Mouse (Mus musculus) liver, embryonic 13.5 days (tissue): Measurements from ENCODE around the gene Grik3. TPM values are rescaled to one million over a fixed set of nuclear protein-coding genes. Genes with fewer than 3 reads are reported as not detected.

Experiments used
- ATAC-seq: fragments of 200-750 bp; cut with Nextera tagmentation; 2 replicates; pipeline ENCODE4 v1.8.0; 2017; ENCODE audit warnings: low read depth, mild to moderate bottlenecking, moderate number of reproducible peaks, moderate library complexity
- DNase-seq: peaks from one replicate; pipeline ENCODE4 v3.0.0; 2022
- H3K27ac ChIP-seq: fragments of 300-500 bp; sonication (generic); 2 replicates; pipeline ENCODE4 v1.5.1; 2015; ENCODE audit warnings: moderate library complexity, mild to moderate bottlenecking, inconsistent platforms
- H3K27me3 ChIP-seq: fragments of 300-500 bp; sonication (generic); 2 replicates; pipeline ENCODE4 v1.6.1; 2015; ENCODE audit warnings: mild to moderate bottlenecking, inconsistent platforms
- H3K36me3 ChIP-seq: fragments of 300-500 bp; sonication (generic); 2 replicates; pipeline ENCODE4 v1.6.1; 2015; ENCODE audit warnings: mild to moderate bottlenecking, inconsistent platforms
- H3K4me1 ChIP-seq: fragments of 300-500 bp; sonication (generic); replicated peaks from 2 replicates; pipeline ENCODE4 v1.6.1; 2015; ENCODE audit warnings: inconsistent platforms
- H3K4me2 ChIP-seq: fragments of 300-500 bp; sonication (generic); 2 replicates; pipeline ENCODE4 v1.6.1; 2015; ENCODE audit warnings: inconsistent platforms, mild to moderate bottlenecking, moderate library complexity
- H3K4me3 ChIP-seq: fragments of 300-500 bp; sonication (generic); replicated peaks from 2 replicates; pipeline ENCODE4 v1.5.1; 2015; ENCODE audit warnings: mild to moderate bottlenecking, inconsistent platforms
- H3K9ac ChIP-seq: fragments of 300-500 bp; sonication (generic); 2 replicates; pipeline ENCODE4 v1.6.1; 2015; ENCODE audit warnings: mild to moderate bottlenecking, inconsistent platforms
- H3K9me3 ChIP-seq: fragments of 300-500 bp; sonication (generic); replicated peaks from 2 replicates; pipeline ENCODE4 v1.6.1; 2016; ENCODE audit warnings: inconsistent platforms
- WGBS: fragments of 180-500 bp; shearing (Covaris S2); methylation state at CpG from one replicate; pipeline ENCODE4 v1.1.7; 2015; ENCODE audit not compliant: insufficient replicate concordance; 5-methylcytosine and 5-hydroxymethylcytosine counted together
- polyA plus RNA-seq: library from polyadenylated mRNA; unstranded; fragments of >200 nt; fragmentation: Nextera tagmentation; extraction: Ambion mirVana; gene quantifications from 2 replicates; pipeline ENCODE4 v1.2.1, GENCODE M21; 2015

Grik3 gene
- polyA plus RNA-seq, 1 experiment from 2014 or later = 0.01 TPM

- H3K9me3 ChIP-seq = no peaks in the 10 kb centered on the region
- ATAC-seq (no peak), DNase-seq (no peak)
- H3K27me3 ChIP-seq = no peaks in the 10 kb centered on the region
- WGBS = 67% methylated on average over 9 of the region's 9 CpGs
- H3K36me3 ChIP-seq = no peaks in the 10 kb centered on the region
- H3K9ac ChIP-seq = no peak overlapping the region
- no peak overlapping the region for H3K4me2 ChIP-seq
- no peaks in the 10 kb centered on the region for H3K4me1 ChIP-seq
- H3K4me3 ChIP-seq = no peak overlapping the region
- H3K27ac ChIP-seq = no peak overlapping the region
Observed at GRCm38 (mm10) chr4:125553754-125554153, 63.3 kb downstream of the Grik3 start.

DNA sequence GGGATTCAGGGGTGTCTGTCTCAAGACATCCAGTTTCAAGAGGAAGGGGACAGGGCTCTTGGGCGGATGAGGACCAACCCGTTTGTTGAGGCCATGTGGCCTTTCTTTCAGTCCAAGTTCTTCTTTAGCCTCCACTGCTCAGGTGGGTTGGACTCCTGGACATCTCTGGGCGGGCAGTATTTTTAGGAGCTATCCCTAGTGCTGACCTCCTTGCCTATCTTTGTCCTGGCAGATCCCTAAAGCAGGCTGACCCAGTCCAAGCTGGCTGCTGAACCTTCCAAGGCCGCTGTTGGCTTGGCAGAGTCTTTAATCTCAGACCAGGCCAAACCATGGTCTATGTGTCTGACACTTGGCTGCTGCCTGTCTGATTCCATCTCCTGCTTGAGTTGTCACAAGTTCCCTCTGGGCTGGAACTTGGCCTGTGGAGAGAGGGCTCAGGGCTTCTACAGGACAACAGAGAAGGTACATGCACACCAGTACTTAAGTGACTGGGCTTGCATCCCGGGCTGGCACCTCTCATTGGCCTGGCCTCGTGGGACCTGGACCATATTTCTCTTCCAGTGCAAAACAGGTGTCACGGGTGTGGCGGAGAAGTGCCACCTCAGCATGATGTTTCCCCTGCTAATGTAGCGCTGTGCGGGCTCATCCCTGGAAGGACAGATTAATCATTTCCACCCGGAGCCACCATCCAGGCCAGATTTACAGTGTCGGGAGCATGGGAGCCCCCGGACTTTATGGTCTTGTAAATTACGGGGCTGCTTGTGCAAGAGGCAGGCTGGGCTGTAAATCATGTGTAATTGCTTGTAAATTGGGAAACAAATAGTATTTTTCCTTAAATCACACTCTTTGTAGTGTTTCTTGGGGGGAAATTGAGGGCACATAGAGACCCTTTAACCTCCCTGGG lies 66.2 kb downstream of the Grik3 start:
- H3K27me3 ChIP-seq = no peaks in the 10 kb centered on the region
- no peak for ATAC-seq
- DNase-seq = no peak
- H3K4me3 ChIP-seq = no peak overlapping the region
- H3K36me3 ChIP-seq = no peaks in the 10 kb centered on the region
- no peak overlapping the region for H3K4me2 ChIP-seq
- no peak overlapping the region for H3K9ac ChIP-seq
- no peaks in the 10 kb centered on the region for H3K9me3 ChIP-seq
- no peak overlapping the region for H3K27ac ChIP-seq
- H3K4me1 ChIP-seq = no peaks in the 10 kb centered on the region
- 68% methylated on average over 14 of the region's 14 CpGs for WGBS

DNA sequence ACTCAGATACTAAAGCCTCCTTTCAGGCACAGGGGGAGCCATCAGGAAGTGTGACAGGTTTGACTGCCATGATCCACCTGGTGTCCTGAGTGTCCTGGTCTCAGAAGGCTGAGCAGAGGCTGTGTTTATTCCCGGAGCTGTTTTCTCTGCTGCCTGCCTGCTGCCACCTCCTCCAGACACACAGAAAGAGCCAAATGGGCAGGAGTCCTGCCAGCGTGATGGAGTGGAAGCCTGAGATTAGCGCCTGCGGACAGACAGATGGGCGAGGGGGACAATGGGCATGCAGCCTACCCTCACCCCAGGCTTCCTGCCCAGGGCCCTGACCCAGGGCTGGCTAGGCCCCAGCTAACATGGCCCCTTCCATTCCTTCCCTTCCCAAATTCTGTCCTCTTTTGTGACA lies 69.1 kb downstream of the Grik3 start:
- WGBS = 46% methylated on average over 5 of the region's 5 CpGs
- no peak overlapping the region for H3K4me3 ChIP-seq

GRCm38 (mm10) chr4:125560806-125561205 lies 70.3 kb downstream of the Grik3 start:
- Histone ChIP-seq H3K4me2 (no peak overlapping the region), H3K4me1 (no peaks in the 10 kb centered on the region), H3K36me3 (no peaks in the 10 kb centered on the region), H3K9me3 (no peaks in the 10 kb centered on the region), H3K27me3 (no peaks in the 10 kb centered on the region), H3K27ac (no peak overlapping the region), H3K9ac (no peak overlapping the region), H3K4me3 (no peak overlapping the region)
- no peak for ATAC-seq
- WGBS = 20% methylated on average over 2 of the region's 2 CpGs
- DNase-seq = no peak

More for the DNA sequence above, 69.1 kb downstream of the Grik3 start:
- Histone ChIP-seq H3K36me3 (no peaks in the 10 kb centered on the region), H3K4me2 (no peak overlapping the region), H3K27me3 (no peaks in the 10 kb centered on the region), H3K27ac (no peak overlapping the region), H3K9me3 (no peaks in the 10 kb centered on the region), H3K9ac (no peak overlapping the region), H3K4me1 (no peaks in the 10 kb centered on the region)
- ATAC-seq (no peak), DNase-seq (no peak)

DNA sequence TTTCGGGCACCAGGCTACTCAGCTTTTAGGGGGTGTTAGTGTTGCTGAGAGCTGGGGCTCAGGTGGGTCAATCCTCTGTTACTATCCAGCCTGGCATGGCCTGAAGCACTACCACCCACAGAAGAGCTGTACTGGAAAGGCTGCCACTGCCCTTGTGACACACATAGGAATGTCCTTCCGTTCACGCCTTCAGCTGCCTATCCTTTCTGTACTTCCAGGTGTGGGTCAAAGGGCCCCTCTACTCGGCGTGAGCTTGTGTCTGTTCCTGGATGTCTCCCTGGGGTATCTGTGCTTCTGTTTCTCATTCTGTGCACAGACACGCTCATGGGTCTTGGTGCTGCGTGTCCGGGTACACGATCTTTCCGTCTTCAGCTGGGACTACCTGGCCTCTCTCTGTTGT lies 73.1 kb downstream of the Grik3 start:
- Histone ChIP-seq H3K36me3 (no peaks in the 10 kb centered on the region), H3K4me3 (no peak overlapping the region), H3K9me3 (no peaks in the 10 kb centered on the region), H3K9ac (no peak overlapping the region), H3K27me3 (no peaks in the 10 kb centered on the region; the same call in 1 of the 2 replicates), H3K4me1 (no peaks in the 10 kb centered on the region), H3K4me2 (no peak overlapping the region), H3K27ac (no peak overlapping the region)
- no peak for DNase-seq
- ATAC-seq = no peak
- WGBS = 76% methylated on average over 10 of the region's 10 CpGs

- DNase-seq (no peak), ATAC-seq (no peak)
- H3K4me1 ChIP-seq = no peaks in the 10 kb centered on the region
- 53% methylated on average over 17 of the region's 17 CpGs for WGBS
- no peaks in the 10 kb centered on the region for H3K9me3 ChIP-seq
- no peaks in the 10 kb centered on the region for H3K36me3 ChIP-seq
- no peak overlapping the region for H3K27ac ChIP-seq
- H3K27me3 ChIP-seq = no peaks in the 10 kb centered on the region; the same call in 1 of the 2 replicates
- H3K4me3 ChIP-seq = no peak overlapping the region
- no peak overlapping the region for H3K9ac ChIP-seq
- no peak overlapping the region for H3K4me2 ChIP-seq
Observed at GRCm38 (mm10) chr4:125564008-125564710, 73.7 kb downstream of the Grik3 start.

DNA sequence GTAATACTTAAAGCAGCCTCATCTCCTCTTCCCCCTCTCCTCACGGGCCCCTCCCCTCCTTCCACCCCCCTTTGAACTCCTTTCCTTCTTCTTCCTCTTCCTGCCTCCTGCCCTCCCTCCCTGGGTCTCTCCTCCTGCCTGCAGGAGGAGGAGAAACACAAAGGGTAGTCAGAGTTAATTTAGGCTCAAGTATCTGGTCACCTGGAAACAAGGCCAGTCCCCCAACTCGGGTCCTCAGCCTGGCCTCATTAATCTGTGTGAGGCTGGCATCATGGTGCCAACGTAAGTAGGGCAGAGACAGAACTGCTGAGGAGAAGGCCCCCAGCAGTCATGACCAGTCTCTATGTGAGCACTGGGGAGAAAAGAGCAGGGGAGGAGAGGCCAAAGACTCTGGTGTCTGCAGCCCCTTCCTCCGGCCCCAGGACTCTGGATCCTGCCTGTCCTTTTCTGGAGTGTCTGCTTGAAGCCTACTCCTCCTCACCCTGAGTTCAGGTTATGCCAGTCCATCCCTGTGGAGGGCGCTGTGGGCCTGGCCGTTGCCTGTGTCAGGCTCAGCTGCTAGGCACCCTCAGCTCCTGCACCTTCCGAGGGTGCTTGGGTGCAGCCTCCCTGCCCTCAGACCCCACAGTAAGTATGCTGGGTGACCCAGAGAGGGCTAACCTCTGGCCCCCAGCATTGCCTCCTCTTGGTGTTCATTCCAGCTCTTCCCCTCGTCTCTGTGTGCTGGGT lies 75.4 kb downstream of the Grik3 start:
- no peaks in the 10 kb centered on the region for H3K9me3 ChIP-seq
- no peaks in the 10 kb centered on the region for H3K4me1 ChIP-seq
- no peak overlapping the region for H3K9ac ChIP-seq
- no peaks in the 10 kb centered on the region for H3K36me3 ChIP-seq
- 35% methylated on average over 7 of the region's 8 CpGs for WGBS
- DNase-seq = no peak
- H3K4me2 ChIP-seq = no peak overlapping the region
- H3K4me3 ChIP-seq = no peak overlapping the region
- H3K27me3 ChIP-seq = no peaks in the 10 kb centered on the region; the same call in 1 of the 2 replicates
- H3K27ac ChIP-seq = no peak overlapping the region
- no peak for ATAC-seq

DNA sequence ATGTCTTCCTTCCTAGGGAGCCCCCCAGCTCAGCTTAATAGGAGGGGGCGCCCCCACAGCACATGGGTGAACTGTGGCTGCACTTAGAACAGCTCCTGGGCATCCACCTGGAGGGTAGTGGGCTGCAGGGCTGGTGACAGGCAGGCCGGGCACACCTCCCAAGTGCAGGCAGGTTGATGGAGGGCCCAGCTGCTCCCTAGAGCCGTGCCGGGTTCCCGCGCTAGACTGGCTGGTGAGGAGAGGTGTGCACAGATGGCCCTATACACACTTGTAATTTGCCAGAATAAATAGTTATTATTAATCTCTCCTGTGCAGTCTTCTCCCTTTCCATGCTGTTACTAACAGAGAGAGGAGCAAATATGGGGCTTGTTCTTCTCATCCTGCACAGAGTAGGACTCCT lies 77.7 kb downstream of the Grik3 start:
- H3K4me2 ChIP-seq = no peak overlapping the region
- no peak overlapping the region for H3K4me3 ChIP-seq
- ATAC-seq = no peak
- H3K4me1 ChIP-seq = no peaks in the 10 kb centered on the region
- H3K9me3 ChIP-seq = no peaks in the 10 kb centered on the region
- DNase-seq = no peak
- 71% methylated on average over 6 of the region's 6 CpGs for WGBS
- H3K36me3 ChIP-seq = no peaks in the 10 kb centered on the region
- H3K27me3 ChIP-seq = peaks cover 10% of the 10 kb centered on the region
- H3K9ac ChIP-seq = no peak overlapping the region
- H3K27ac ChIP-seq = no peak overlapping the region

- H3K4me1 ChIP-seq = no peaks in the 10 kb centered on the region
- no peak overlapping the region for H3K27ac ChIP-seq
- no peak for DNase-seq
- peaks cover 20% of the 10 kb centered on the region for H3K27me3 ChIP-seq
- no peak for ATAC-seq
- 25% methylated on average over 12 of the region's 12 CpGs for whole genome bisulfite sequencing
- no peak overlapping the region for H3K4me2 ChIP-seq
- H3K4me3 ChIP-seq = no peak overlapping the region
- no peaks in the 10 kb centered on the region for H3K9me3 ChIP-seq
- no peak overlapping the region for H3K9ac ChIP-seq
- no peaks in the 10 kb centered on the region for H3K36me3 ChIP-seq
Observed at GRCm38 (mm10) chr4:125571651-125572311, 81.3 kb downstream of the Grik3 start.

- Histone ChIP-seq H3K36me3 (no peaks in the 10 kb centered on the region), H3K4me3 (no peak overlapping the region), H3K27ac (no peak overlapping the region), H3K9ac (no peak overlapping the region), H3K4me1 (no peaks in the 10 kb centered on the region), H3K27me3 (peaks cover 20% of the 10 kb centered on the region), H3K9me3 (no peaks in the 10 kb centered on the region), H3K4me2 (no peak overlapping the region)
- WGBS = 3% methylated on average over 5 of the region's 5 CpGs
- ATAC-seq (no peak), DNase-seq (no peak)
Observed at GRCm38 (mm10) chr4:125572312-125572663, 81.8 kb downstream of the Grik3 start.

DNA sequence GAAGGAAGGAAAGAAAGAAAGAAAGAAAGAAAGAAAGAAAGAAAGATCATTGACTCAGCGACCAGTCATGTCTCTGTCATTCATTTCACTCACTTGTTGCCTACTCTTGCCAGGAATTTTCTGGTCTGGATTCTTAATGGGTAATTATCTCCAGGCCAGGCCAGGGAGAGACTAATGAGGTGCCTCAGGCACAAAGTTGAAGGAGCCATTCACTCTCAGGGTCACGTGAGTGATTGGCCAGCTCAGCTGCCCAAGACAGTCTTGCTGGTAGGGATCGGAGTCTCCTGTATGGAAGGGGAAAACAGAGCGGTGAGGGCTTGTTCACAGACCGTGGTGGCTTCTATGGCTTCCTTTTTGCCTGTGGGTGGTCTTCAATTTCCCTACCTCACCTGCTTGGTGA lies 82.5 kb downstream of the Grik3 start:
- Histone ChIP-seq H3K36me3 (no peaks in the 10 kb centered on the region), H3K4me1 (no peaks in the 10 kb centered on the region), H3K4me3 (no peak overlapping the region), H3K9me3 (no peaks in the 10 kb centered on the region), H3K27ac (no peak overlapping the region), H3K27me3 (peaks cover 20% of the 10 kb centered on the region), H3K4me2 (no peak overlapping the region), H3K9ac (no peak overlapping the region)
- ATAC-seq = no peak
- 22% methylated on average over 5 of the region's 5 CpGs for WGBS
- DNase-seq = no peak
